Mouse (Mus musculus) MEL-GATA-1-ER (cell line): ENCODE measurements around the gene Rspo4.

ENCODE experiments used
- DNase-seq: peaks from one replicate; pipeline ENCODE4 v3.0.0-alpha.2; 2012; ENCODE audit warnings: low read depth; ENCODE audit errors: extremely low read depth

Gene Rspo4

DNA sequence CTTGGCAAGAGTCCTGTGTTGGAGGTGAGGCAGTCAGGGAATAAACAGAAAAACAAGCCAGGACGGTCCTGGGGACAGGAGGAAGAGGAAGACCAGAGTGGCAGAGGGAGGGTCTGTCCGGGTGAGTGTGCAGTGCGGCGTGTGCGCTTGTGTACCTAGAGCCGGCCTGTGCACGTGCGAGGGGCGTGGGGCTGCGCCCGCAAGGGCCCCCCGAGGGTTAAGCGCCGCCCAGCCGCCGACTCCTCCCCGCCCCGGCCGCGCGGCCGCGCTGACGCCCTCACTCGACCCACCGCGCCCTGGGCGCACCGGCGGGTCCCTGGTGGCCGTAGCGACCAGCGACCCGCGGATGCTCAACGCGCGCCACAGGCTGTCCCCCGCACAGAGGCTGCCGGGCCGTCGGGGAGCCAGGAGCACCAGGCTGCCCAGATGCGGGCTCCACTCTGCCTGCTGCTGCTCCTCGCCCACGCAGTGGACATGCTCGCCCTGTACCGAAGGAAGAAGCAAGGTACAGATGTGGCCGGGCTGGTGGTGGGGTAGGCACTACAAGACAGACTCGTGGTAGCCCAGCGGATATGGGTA is at the start of gene Rspo4:
Gene Rspo4 (plus strand): TSS at position 280 of the 579 bp plus-strand sequence.
- no peak for DNase-seq

DNA sequence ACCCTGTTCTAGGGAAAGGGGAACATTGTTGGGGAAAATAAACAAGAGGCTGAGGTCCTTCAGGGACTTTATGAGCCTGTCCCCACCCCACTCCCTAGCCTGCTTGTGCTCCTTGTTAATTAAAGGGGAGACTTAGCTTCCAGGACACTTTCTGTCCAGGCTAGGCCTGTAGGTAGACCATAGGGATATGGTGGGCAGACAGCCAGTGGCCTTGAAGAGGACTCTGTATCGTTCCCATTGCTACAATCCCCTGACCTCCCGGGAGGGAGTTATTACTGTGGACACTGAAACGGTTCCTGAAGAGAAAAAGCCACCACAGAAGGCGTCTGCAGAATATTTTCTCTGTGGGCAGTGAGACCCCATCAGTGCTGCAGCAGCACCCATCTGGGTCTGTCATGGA is 27.1 kb upstream of the Rspo4 start:
- no peak for DNase-seq

DNA sequence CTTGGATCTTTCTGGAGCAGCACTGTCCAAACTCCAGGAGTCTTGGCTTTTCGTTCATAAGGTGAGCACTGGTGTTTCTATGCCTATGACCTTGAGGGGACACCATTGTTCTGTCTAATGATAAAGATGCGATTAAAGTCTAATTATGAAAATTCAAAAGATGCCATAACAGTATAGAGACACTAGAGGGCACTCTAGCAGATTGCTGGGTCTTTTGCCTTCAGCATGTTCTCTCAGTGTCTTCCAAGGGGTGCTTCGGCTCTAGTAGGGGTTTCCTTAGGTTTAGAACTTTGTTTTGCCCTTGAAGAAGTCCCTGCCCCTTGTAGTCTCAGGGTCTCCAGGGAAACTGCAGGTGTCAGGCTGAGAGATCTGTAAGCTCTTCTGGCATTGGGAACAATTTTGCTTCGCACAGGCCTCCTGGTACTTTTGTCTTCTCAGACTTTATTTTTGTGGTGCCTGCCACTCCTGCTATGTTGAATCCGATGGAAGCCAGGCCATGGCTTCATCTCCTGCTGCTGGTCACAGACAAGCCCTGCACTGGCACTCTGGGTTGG is 19.6 kb downstream of the Rspo4 start:
- DNase-seq = peak; percentile 6

DNA sequence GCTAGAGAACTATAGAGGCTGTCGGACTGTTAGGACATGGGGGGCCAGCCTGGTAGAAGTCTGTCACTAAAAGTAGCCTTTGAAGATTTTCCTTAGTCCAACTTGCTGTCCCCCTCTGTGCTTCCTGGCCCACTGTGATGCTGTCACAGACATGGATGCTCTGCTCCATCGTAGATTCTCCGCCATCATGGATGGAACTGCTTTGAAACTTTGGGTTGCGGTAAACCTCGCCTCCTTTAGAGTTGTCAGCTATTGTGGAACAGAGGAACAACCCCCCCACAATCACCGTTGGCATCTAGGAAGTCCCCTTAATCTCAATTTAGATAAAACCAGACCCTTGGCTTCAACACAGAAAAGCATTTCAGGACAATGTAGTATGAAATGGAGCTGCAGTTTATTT is 22.2 kb downstream of the Rspo4 start:
- DNase-seq = no peak

DNA sequence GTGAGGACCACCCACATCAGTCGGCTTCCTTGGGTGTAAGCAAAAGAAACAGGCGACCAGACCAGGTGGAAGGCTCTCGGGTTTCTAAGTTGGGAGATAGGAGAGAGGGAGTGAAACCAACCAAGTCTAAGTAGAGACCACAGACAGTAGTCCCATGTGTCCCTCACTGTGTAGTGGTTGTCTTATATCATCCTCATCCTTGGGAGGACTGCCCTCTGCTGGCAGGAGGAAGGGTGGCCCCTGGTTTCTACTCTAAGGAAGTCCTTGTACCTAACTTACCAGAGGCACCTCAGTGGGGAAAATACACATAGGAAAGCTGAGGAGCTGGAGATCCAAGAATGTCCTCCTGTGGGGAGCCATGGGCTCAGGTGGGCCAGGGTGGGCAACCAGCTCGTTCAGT is 23.8 kb downstream of the Rspo4 start:
- peak; percentile 39 for DNase-seq

DNA sequence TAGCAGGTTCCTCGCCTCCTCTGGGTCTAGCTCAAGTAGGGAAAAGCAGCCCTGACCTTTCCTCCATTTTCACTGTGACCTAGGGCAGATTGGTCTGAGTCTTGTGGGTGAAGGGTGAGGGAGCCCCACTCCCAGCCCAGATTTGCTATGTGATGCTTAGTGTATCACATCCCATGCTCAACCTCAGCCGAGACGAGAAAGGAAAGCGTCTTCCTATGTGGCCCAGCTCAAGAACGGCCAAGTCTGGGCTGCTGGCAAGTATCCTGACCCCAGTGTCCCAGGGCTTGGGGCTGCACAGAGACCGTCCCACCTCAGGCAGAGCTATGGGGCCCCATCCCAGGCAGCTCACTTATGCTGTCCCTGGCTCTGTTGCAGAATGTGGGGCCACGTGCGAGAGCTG is 25.5 kb downstream of the Rspo4 start:
- no peak for DNase-seq

DNA sequence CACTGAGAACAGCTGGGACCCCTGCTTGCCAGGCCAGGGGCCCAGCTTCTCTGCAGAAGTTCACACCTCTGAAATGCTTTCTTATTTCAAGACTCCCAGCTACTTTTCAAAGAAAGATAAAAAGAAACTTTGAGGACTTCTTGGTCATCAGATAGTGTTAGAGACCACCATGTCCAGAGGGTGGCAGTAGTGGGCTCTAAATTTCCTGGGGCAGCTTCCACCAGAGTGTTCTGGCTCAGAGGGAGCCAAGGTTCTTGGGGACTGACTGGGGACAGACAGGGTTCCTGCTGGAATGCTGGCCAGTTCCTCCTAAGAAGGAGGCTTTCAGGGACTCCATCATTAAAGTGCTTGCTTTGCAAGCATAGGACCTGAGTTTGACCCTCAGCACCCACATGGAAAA is 31.8 kb downstream of the Rspo4 start:
- DNase-seq = no peak

DNA sequence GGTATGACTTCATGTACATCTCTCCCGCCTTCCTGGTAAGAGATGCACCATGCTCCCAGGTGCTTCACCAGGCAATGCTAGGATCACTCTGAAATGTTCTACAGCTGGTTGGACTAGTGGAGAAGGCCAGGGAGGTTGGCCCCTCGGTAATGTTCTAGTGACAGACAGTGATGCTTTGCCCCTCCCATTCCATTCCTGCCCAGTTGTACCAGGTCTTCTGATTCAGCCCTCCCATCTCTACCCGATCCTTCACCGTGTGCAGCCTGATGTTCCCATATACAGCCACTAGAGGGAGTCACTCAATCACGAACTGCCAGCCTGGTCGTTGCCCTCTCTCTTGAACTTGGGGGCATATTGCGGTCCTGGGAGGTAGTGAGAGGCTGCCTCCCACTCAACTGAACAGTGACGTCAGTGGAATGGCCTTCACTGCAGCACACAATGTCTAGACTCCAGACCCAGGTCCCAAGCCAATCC is 33.3 kb downstream of the Rspo4 start:
- DNase-seq = peak; percentile 8

DNA sequence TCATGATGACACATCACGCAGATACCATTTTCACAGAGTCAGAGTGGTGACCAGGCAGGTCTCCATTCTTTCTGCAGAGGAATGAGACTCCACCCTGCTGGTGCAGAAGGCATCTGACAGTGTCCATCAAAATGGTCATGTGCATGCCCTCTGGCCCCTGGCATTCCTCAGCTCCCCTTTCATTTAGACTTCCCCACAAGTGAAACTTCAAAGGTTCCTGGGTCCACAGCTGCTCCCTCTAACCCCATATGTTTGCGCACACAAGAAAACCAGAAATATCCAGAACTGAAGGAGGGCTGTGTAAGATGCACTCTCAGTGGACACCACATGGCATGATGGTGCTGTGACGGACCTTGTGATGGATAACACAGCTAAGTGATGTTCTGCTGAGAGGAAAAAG is 35.9 kb downstream of the Rspo4 start:
- DNase-seq = no peak

DNA sequence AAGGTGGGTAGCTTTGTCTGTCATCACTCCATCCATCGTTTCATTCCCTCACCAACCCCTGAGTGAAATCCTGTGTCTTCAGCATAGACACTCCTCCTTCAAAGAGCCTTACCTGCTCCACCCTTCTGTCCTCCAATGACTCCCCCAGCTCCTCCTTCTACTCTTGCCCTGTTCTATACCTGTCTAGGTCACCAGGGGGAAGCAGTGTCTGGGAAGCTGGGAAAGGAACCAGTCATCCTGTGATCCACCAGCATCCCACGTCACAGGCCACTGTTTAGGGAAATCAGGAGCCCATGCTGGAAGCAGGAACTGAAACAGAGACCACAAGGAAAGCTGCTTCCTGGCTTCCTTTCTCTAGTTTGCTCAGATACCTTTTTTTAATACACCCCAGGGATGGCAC is 37.0 kb downstream of the Rspo4 start:
- DNase-seq = no peak

DNA sequence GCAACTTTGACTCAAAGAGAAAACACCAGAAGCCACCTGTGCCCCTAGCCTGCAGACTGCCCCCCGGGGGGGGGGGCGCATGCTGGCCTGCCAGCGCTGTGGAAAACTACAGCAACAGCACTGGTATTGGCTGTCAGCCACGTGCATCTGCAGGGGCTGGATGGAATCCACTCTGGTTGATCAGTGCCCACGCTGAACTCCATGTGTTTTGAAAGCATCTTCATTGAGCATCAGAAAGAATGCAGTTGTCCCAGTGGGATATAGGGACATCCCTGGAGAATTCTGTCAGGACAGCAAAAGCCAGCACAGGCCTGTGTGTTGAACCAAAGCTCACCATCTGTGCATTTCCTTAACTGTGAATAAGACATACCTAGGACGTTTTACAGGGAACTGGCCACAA is 48.3 kb downstream of the Rspo4 start:
- DNase-seq = no peak

DNA sequence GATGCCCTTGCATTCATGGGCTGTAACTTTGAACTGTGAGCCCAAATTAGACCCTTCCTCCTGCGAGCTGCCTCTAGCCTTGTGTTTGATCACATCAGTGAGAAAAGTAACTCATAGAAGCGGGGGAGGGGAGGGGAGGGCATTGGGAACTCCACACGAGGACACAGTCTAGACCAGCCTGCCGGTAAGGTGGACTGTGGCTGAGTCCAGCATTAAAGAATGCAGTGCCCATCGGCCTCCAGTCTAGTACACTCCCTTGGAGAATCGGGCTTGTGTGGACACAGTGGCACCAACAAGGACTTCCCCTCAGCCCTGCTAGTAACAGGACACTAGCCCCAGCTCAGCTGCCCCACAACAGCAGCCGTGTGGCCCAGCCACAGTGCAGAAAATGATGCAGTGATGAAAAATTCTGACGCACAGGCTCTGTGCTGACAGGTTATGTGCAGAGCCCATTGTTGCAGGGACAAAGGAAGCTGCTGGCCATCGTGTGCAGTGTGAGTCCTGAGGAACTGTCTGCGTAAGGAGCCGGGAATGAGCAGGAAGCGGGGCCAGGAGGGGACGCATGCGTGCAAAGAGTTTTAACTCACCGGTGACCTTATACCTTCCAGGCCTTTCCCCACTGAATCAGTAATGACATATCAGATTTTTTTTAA is 50.5 kb downstream of the Rspo4 start:
- no peak for DNase-seq

DNA sequence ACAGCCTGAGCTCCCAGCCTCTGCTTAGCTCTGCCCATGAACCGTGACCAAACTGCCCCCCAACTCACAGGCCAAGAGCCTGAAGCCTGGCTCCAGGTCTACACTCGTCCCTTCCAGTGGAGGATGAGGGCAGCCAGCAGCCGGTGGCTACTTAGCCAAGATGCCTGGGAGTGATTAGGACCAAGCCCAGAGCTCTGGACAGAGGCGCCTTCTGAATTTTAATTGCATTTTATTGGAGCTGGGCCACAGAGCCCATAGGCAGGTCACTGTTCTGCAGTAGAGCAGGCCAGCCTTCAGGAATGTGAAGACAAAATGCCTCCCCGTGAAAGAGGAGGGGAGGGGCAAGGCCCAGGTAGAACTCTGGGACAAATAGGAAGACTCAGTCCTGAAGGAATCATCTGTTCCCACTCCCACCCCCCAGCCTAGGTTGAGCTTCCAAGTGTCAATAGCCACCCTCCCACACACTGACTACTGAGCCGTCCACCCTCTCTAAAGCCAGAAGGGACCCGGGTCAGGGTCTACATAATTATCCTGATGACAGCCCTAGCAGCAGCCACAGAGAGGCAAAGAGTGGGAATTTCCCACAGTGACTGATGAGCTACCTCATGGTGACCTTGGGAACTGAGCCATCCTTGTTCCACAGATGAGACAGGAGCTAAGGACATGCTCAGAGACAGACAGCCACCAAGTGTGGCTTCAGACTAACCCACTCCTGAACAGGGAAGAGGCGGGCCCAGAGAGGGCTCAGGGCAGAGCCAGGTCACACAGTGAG is 51.7 kb downstream of the Rspo4 start:
- no peak for DNase-seq

DNA sequence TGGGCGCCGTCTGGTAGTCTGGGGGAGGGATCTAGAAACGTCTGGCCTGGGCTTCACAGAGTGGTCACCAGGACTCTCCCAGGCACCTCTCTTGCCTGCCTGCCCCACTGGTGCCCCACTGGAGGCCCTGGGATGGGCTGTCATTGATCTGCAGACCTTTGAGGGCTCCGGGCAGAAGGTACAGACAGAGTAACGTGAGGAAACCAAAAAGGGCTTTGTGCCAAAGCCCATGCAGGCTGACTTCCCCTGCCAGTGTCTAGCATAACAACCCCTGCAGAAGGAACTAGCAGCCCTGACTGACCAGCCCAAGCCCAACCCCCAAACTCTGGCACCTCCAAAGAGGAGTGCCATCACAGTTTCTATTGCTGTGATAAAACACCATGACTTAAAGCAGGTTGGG is 53.2 kb downstream of the Rspo4 start:
- DNase-seq = no peak

DNA sequence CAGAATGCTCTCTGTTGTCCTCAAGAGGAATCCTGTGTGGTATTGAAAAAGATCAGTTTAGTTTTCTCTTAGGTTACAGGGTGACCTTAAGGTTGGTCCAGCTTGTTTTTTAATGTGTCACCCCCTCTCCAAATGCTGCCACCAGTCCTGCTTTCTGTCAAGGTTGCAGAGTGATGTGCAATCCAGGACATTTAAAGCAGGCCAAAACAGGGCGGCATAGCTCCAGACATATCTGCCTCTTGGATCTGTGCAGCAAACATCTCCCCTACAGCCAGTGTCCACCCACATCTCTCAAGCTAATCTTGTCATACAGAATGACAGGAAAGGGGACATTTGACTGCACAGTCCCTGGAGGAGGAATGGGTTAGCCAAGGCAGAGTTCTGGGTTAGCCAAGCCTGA is 55.4 kb downstream of the Rspo4 start:
- DNase-seq = no peak

DNA sequence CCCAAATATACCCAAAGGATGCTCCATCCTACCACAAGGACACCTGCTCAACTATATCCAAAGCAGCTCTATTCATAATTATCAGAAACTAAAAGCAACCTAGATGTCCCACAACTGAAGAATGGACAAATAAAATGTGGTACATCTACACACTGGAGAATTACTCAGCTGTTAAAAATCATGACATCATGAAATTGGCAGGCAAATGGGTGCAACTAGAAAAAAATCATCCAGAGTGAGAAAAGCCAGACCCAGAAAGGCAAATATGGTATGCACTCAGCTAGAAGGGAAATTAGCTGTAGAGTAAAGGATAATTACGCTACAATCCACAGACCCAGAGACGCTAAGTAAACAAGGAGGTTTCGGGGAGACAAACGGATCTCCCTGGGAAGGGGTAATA is 58.1 kb downstream of the Rspo4 start:
- DNase-seq = no peak

DNA sequence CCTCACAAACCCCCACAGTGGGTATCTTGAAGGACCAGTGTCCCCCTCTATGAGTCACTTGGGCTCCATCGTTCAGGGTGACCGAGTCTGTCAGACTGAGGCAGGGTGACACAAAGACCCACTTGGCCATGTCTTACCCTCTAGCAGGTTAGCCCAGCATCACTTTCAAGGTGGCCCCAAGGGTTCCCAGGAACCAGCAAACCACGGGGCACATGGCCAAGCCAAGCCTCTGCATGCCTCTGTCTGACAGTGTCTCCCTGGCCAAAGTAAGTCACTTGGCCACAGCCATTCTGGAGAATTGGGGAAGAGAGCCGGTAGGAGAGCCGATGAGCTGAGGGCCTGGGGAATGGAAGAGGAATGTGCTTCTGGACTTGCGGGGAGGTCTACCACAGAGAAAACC is 60.5 kb downstream of the Rspo4 start:
- DNase-seq = no peak

DNA sequence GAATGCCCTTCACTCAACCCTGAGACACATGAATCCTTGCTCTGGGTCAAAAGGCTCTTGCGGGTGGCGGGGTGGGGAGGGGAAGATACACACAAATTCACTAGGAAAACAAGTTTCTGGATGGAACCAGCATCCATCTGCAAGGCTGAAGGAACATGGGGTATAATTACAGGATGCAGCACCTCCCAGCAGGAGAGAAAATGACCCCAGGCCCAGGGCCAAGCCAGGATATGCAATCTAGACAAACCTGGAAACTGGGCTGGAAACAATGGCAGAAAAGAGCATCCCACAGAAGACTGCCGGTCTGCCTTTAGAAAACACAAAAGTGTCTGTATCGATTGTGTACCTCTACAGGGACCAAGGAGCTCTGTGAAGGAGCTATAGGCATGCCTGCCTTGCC is 61.2 kb downstream of the Rspo4 start:
- DNase-seq = no peak

DNA sequence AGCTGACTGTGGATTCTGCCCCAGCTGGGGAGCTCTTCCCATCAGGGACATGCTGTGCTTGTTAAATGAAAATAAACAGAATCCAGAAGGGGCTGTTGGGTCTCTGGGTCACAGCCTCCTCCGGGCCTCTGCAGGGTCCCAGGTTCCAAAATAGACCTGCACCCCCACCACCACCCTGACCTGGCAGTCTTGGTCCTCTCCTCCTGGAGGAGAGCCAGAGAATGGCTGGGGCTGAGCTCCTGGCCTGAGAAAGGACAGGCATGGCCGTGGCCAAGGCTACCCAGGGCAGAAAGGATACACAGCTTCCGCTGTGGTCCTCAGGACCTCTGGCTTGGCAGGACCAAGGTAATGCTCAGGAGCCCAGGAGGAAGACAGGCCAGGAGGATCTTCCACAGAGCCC is 61.9 kb downstream of the Rspo4 start:
- no peak for DNase-seq

DNA sequence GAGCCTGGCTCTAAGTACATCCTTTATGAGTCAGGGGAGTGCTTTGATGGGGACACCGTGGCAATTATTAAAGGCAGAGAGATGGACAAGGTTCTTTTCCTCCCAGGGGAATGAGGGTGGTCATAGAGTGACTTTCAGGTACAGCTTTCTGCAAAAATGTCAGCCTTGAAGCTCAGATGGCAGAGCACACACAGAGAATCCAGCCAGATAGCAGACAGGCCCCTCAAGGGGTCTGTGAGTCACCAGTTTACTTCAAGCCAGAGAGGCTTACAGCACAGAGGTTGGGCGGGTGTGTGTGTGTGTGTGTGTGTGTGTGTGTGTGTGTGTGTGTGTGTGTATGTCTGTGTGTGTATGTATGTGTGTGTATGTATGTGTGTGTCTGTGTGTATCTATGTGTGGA is 64.3 kb downstream of the Rspo4 start:
- no peak for DNase-seq

DNA sequence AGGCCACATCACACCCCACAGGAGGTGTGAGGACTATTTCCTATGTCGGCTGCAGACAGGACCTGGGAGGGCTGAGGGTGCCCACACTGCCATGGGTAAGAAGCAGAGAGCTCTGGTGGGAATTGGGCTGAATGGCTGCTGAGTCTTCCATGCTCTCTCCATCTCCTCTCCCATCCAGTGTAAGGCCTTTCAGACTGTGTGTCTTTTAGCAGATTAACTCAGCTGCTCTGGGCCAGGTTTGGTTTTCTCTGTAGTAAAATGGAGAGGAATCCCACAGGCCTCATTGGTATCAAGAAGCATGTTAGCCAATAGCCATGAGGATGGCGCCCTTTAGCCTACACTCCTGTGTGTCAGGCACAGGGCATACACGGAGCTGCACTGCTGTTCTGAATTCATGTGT is 66.7 kb downstream of the Rspo4 start:
- DNase-seq = no peak

DNA sequence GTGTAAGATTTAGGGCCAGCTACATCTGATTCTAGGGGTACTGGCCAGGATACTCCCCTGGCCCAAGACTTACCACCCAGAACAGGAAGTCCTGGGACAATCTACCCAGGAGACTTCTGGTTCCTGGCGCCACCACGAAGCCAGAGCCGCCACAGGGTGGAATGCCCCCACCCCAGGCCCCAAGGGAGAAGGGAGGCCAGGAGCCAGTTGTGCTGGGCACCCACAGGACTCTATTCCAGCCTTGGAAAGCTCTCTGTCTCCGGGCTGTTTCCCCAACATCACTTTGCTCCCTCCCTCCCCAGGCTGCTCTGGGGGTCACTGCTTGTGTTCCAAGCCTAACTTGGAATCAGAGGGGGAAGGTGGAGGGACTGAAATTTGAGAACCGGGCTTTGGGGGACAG is 67.8 kb downstream of the Rspo4 start:
- DNase-seq = no peak
